Mouse (Mus musculus) limb, embryonic 12.5 days (tissue): ENCODE data around the gene Coasy. TPM values are rescaled to one million over a fixed set of nuclear protein-coding genes. Genes with fewer than 3 reads are reported as not detected.
"Not testable (repeated sequence)": the region's sequence is repeated elsewhere in the genome, so short reads cannot be mapped to it uniquely, and the experiment has no call there.

ENCODE experiments used
- ATAC-seq: fragments of 200-750 bp; cut with Nextera tagmentation; 2 replicates; pipeline ENCODE4 v1.8.0; 2017; ENCODE audit warnings: low read depth, moderate TSS enrichment; ENCODE audit not compliant: insufficient number of reproducible peaks, insufficient read depth, low FRiP score, low TSS enrichment
- H3K27ac ChIP-seq: fragments of 300-500 bp; sonication (generic); 2 replicates; pipeline ENCODE4 v1.5.1; 2016; ENCODE audit warnings: mild to moderate bottlenecking, moderate library complexity
- H3K27me3 ChIP-seq: fragments of 300-500 bp; sonication (generic); 2 replicates; pipeline ENCODE4 v1.6.1; 2016; ENCODE audit warnings: mild to moderate bottlenecking, moderate library complexity
- H3K36me3 ChIP-seq: fragments of 300-500 bp; sonication (generic); 2 replicates; pipeline ENCODE4 v1.6.1; 2016; ENCODE audit warnings: mild to moderate bottlenecking, moderate library complexity
- H3K4me1 ChIP-seq: fragments of 300-500 bp; sonication (generic); replicated peaks from 2 replicates; pipeline ENCODE4 v1.6.1; 2016
- H3K4me2 ChIP-seq: fragments of 300-500 bp; sonication (generic); 2 replicates; pipeline ENCODE4 v1.6.1; 2016; ENCODE audit warnings: mild to moderate bottlenecking, moderate library complexity
- H3K4me3 ChIP-seq: fragments of 300-500 bp; sonication (generic); replicated peaks from 2 replicates; pipeline ENCODE4 v1.5.1; 2016; ENCODE audit warnings: mild to moderate bottlenecking
- H3K9ac ChIP-seq: fragments of 300-500 bp; sonication (generic); replicated peaks from 2 replicates; pipeline ENCODE4 v1.6.1; 2016; ENCODE audit warnings: mild to moderate bottlenecking, moderate library complexity
- H3K9me3 ChIP-seq: fragments of 300-500 bp; sonication (generic); 2 replicates; pipeline ENCODE4 v1.6.1; 2016; ENCODE audit warnings: mild to moderate bottlenecking, moderate library complexity
- WGBS: fragments of 180-500 bp; shearing (Covaris S2); methylation state at CpG from one replicate; pipeline ENCODE4 v1.1.7; 2016; 5-methylcytosine and 5-hydroxymethylcytosine counted together
- polyA plus RNA-seq: library from polyadenylated mRNA; unstranded; fragments of >200 nt; fragmentation: Nextera tagmentation; extraction: Ambion mirVana; gene quantifications from 2 replicates; pipeline ENCODE4 v1.2.1, GENCODE M21; 2016

The Coasy gene
- polyA plus RNA-seq, 1 experiment from 2014 or later = 43.6 TPM

GRCm38 (mm10) chr11:101120545-101121188 lies 38.3 kb downstream of the Coasy start:
- ATAC-seq = no peak
- Histone ChIP-seq H3K4me2 (peak overlapping the region; percentile 95), H3K27ac (peak overlapping the region; percentile 92), H3K36me3 (peaks cover 55% of the 10 kb centered on the region), H3K9me3 (no peaks in the 10 kb centered on the region), H3K9ac (peak overlapping the region; percentile 82), H3K27me3 (no peaks in the 10 kb centered on the region), H3K4me3 (peak overlapping the region; percentile 91), H3K4me1 (peaks cover 25% of the 10 kb centered on the region)
- WGBS = 25% methylated on average over 19 of the region's 19 CpGs

GRCm38 (mm10) chr11:101124494-101124893 lies 42.1 kb downstream of the Coasy start:
- H3K9me3 ChIP-seq, H3K4me3 ChIP-seq, H3K4me2 ChIP-seq, H3K9ac ChIP-seq, H3K27ac ChIP-seq, ATAC-seq, H3K27me3 ChIP-seq: not testable (repeated sequence)
- 93% methylated on average over 8 of the region's 8 CpGs for WGBS
- H3K4me1 ChIP-seq = peaks cover 11% of the 10 kb centered on the region
- H3K36me3 ChIP-seq = peaks cover 63% of the 10 kb centered on the region

DNA sequence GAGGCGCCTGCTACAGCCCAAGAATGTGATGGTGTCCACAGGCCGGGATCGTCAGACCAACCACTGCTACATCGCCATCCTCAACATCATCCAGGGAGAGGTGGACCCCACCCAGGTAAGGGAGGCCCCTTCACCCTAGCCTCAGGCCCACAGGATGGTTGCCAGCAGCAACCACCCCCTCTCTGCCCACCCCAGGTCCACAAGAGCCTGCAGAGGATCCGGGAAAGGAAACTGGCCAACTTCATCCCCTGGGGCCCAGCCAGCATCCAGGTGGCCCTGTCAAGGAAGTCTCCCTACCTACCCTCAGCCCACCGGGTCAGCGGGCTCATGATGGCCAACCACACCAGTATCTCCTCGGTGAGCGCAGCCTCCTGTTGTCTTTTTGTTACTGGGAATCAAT lies 42.6 kb downstream of the Coasy start:
- 96% methylated on average over 9 of the region's 9 CpGs for WGBS
- Histone ChIP-seq H3K4me1 (peaks cover 13% of the 10 kb centered on the region), H3K36me3 (peaks cover 63% of the 10 kb centered on the region)
- H3K27me3 ChIP-seq, H3K9ac ChIP-seq, ATAC-seq, H3K4me2 ChIP-seq, H3K4me3 ChIP-seq, H3K9me3 ChIP-seq, H3K27ac ChIP-seq: not testable (repeated sequence)

- Histone ChIP-seq H3K9ac (no peak overlapping the region), H3K27ac (no peak overlapping the region), H3K4me1 (0 out of 2 replicates have a peak, but pooled peaks cover 3% of the 10 kb centered on the region), H3K9me3 (peaks cover 9% of the 10 kb centered on the region; the same call in 1 of the 2 replicates), H3K4me2 (no peak overlapping the region), H3K4me3 (no peak overlapping the region), H3K36me3 (peaks cover 54% of the 10 kb centered on the region), H3K27me3 (no peaks in the 10 kb centered on the region)
- WGBS = 89% methylated on average over 1 of the region's 1 CpGs
- ATAC-seq = no peak
Observed at GRCm38 (mm10) chr11:101127075-101127474, 44.7 kb downstream of the Coasy start.

- 85% methylated on average over 11 of the region's 11 CpGs for WGBS
Observed at GRCm38 (mm10) chr11:101128996-101129577, 46.7 kb downstream of the Coasy start.

DNA sequence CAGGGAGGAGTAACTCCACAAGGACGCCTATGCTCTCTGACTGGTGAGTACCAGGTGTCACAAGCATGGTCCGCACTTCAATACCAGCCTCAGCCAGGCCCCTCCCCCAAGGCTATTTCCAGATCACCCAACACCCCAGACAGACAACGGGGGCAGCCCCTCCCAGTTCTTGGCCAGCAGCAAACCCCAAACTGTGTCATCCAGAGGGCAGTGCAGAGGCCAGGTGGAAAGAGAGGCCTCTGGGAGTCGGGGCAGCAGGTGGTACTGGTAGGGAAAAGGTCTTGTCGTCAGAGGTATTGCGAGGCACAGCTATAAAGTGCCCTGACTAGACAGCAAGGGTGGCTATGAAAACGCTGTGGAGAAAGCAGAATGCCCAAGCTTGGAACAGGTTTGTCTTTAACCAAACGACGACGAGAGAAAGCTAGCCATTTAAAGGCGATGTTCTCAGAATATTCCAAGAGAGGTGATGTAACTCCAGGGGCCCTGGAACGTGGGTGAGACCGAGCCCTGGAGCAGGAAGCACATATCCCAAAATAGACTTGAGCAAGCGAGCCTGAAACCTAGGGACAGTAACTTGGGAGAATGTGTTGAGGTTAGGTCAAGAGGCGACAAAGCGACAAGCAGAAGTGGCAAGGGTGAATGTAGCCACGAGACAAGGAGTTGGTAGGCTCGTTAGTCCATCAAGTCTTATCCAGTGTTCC lies 47.8 kb downstream of the Coasy start:
- Histone ChIP-seq H3K27ac (no peak overlapping the region), H3K36me3 (peaks cover 24% of the 10 kb centered on the region), H3K4me1 (0 out of 2 replicates have a peak, but pooled peaks cover 3% of the 10 kb centered on the region), H3K27me3 (no peaks in the 10 kb centered on the region), H3K4me2 (no peak overlapping the region), H3K9me3 (peaks cover 9% of the 10 kb centered on the region; the same call in 1 of the 2 replicates), H3K4me3 (no peak overlapping the region), H3K9ac (no peak overlapping the region)
- no peak for ATAC-seq
- WGBS = 43% methylated on average over 18 of the region's 18 CpGs

More at GRCm38 (mm10) chr11:101128996-101129577, 46.7 kb downstream of the Coasy start:
- H3K9me3 ChIP-seq = peaks cover 9% of the 10 kb centered on the region; the same call in 1 of the 2 replicates
- no peak overlapping the region for H3K27ac ChIP-seq
- H3K27me3 ChIP-seq = no peaks in the 10 kb centered on the region
- H3K4me2 ChIP-seq = no peak overlapping the region
- 0 out of 2 replicates have a peak, but pooled peaks cover 3% of the 10 kb centered on the region for H3K4me1 ChIP-seq
- H3K36me3 ChIP-seq = peaks cover 34% of the 10 kb centered on the region
- no peak overlapping the region for H3K9ac ChIP-seq
- ATAC-seq = no peak
- H3K4me3 ChIP-seq = no peak overlapping the region

GRCm38 (mm10) chr11:101131187-101131586 lies 48.8 kb downstream of the Coasy start:
- H3K4me3 ChIP-seq = no peak overlapping the region
- H3K4me1 ChIP-seq = 0 out of 2 replicates have a peak, but pooled peaks cover 3% of the 10 kb centered on the region
- H3K9me3 ChIP-seq = peaks cover 9% of the 10 kb centered on the region; the same call in 1 of the 2 replicates
- WGBS = 88% methylated on average over 2 of the region's 2 CpGs
- ATAC-seq = no peak
- H3K36me3 ChIP-seq = peaks cover 14% of the 10 kb centered on the region
- H3K9ac ChIP-seq = no peak overlapping the region
- no peaks in the 10 kb centered on the region for H3K27me3 ChIP-seq
- no peak overlapping the region for H3K27ac ChIP-seq
- H3K4me2 ChIP-seq = no peak overlapping the region

DNA sequence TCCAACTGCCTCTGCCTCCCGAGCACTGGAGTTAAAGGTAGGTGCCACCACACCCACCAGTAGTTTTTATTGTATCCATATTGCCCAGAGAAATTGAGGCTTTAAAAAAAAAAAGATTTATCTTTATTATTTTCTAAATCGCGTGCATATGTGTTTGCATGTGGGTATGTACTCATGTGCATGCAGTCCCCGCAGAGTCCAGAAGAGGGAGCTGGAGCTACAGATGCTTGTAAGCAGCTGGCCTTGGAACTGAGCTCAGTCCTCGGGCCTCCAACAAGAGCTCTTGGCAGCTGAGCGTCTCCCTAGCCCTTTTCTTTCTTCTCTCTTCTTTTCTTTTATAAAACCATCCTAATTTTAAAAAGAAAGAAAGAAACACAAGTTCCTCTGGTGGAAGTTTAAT lies 49.3 kb downstream of the Coasy start:
- Histone ChIP-seq H3K4me3 (no peak overlapping the region), H3K27me3 (no peaks in the 10 kb centered on the region), H3K4me1 (0 out of 2 replicates have a peak, but pooled peaks cover 3% of the 10 kb centered on the region), H3K9me3 (peaks cover 7% of the 10 kb centered on the region; the same call in 1 of the 2 replicates), H3K27ac (no peak overlapping the region), H3K36me3 (peaks cover 9% of the 10 kb centered on the region), H3K9ac (no peak overlapping the region), H3K4me2 (no peak overlapping the region)
- ATAC-seq = no peak
- WGBS = 91% methylated on average over 6 of the region's 6 CpGs

GRCm38 (mm10) chr11:101133037-101133436 lies 50.7 kb downstream of the Coasy start:
- 79% methylated on average over 12 of the region's 12 CpGs for WGBS
- no peak overlapping the region for H3K27ac ChIP-seq
- no peaks in the 10 kb centered on the region for H3K27me3 ChIP-seq
- no peaks in the 10 kb centered on the region for H3K9me3 ChIP-seq
- 0 out of 2 replicates have a peak, but pooled peaks cover 3% of the 10 kb centered on the region for H3K4me1 ChIP-seq
- no peak overlapping the region for H3K4me3 ChIP-seq
- H3K36me3 ChIP-seq = no peaks in the 10 kb centered on the region
- ATAC-seq = no peak
- no peak overlapping the region for H3K4me2 ChIP-seq
- H3K9ac ChIP-seq = no peak overlapping the region

DNA sequence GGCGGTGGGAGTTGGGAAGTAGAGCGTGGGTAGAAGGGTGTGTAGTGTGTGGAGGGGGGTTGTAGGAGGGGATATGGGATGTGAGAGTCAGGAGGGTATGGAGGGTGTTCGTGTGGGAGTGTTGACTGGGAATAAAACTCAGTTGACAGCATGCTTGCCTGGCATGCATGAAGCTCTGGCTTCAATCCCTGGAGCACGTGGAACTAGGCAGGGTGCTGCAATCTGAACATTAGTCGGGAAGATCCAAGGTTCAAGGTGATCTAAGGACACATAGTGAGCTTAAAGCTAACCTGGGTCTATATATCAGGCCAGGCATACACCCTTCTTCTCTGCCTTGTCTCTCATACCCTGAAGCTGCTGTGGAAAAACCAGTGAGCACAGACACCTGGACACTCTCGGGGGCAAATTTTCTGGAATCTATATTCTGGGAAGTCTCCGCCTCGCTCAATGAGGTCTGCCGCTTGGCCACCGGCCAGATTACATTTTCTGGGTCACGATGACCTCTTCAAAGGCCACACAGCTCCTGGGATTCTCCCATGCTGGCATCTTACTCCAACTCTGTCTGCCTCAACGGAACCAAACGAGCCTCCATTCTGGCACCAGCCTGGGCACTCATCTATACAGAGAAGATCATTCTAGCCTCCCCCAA lies 52.0 kb downstream of the Coasy start:
- H3K4me2 ChIP-seq = no peak overlapping the region
- 0 out of 2 replicates have a peak, but pooled peaks cover 3% of the 10 kb centered on the region for H3K4me1 ChIP-seq
- no peak overlapping the region for H3K9ac ChIP-seq
- no peaks in the 10 kb centered on the region for H3K36me3 ChIP-seq
- no peak overlapping the region for H3K27ac ChIP-seq
- H3K27me3 ChIP-seq = peaks cover 6% of the 10 kb centered on the region; the same call in 1 of the 2 replicates
- no peaks in the 10 kb centered on the region for H3K9me3 ChIP-seq
- H3K4me3 ChIP-seq = no peak overlapping the region
- WGBS = 79% methylated on average over 13 of the region's 13 CpGs
- no peak for ATAC-seq
